Mouse (Mus musculus) cerebellum, adult 11-12 months (tissue): ENCODE measurements around the gene Pld4.

ENCODE experiments used
- DNase-seq: peaks from one replicate; pipeline ENCODE4 v3.0.0; 2022

Gene Pld4

GRCm38 (mm10) chr12:112760154-112760926 lies at the start of gene Pld4:
Pld4 (plus strand) TSS chr12:112760655.
- DNase-seq, result peak; percentile 1

DNA sequence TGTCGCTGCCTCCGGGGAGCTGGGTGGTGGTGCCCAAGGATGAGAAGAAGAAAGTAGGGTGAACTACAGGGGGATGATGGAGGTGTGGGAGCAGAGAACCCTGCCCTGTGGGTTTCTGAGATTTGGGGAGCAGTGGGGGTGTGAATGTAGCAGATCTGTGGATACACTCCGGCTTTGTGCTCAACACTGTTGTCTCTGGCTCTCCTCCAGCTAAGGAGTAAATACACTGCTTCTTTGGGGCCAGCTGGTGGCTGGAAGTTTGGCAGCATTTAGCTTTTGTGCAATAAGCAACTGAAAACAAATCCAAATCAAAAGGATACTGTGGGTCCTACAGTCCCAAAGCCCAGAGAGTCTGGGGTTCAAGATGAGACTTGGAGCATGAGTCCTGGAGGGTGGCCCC lies 46.5 kb upstream of the Pld4 start:
- no peak for DNase-seq

GRCm38 (mm10) chr12:112717140-112717539 lies 43.3 kb upstream of the Pld4 start:
- no peak for DNase-seq

DNA sequence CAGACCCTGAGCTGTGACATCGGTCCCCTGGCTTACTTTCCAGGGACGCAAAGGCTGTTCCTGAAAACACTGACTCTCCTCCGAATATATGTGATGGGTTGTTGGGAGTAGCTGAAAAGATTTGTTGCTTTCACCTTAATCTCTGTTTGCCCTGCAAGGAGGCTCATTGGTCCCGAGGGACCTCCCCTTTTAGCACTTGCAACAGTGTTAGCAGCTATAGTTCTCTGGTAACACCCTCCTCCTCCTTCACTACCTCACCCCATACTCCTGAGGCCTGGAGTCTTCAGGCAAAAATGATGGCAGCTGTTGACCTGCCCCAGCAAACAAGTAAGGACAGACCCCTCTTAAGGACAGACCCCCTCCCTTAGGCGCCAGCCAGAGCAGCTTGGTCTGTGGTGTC lies 41.5 kb upstream of the Pld4 start:
- DNase-seq, result no peak

GRCm38 (mm10) chr12:112720216-112720615 lies 40.2 kb upstream of the Pld4 start, which contains the start of gene Cep170b:
Cep170b (plus strand) TSS chr12:112720455.
- DNase-seq, result peak; percentile 30

- peak; percentile 62 for DNase-seq
Observed at GRCm38 (mm10) chr12:112720890-112721423, 39.5 kb upstream of the Pld4 start.

GRCm38 (mm10) chr12:112721424-112722239 lies 38.8 kb upstream of the Pld4 start:
- peak; percentile 76 for DNase-seq

GRCm38 (mm10) chr12:112722240-112723027 lies 38.0 kb upstream of the Pld4 start:
- DNase-seq, result peak; percentile 86

DNA sequence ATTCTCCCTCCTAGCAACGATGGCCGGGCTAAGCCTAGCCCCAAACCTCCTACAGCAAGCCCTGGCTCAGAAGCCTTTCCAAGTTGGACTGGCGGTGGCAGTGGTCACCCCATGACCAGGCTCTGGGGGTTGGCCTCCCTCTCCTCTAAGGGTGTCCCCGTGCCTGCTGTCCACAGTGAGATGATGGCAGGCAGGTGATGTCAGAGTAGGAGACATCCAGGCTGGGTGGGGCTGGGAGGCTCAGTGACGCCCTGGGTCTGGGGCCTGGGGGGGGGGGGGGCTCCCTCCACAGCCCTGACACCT lies 37.5 kb upstream of the Pld4 start:
- DNase-seq, result peak; percentile 72

DNA sequence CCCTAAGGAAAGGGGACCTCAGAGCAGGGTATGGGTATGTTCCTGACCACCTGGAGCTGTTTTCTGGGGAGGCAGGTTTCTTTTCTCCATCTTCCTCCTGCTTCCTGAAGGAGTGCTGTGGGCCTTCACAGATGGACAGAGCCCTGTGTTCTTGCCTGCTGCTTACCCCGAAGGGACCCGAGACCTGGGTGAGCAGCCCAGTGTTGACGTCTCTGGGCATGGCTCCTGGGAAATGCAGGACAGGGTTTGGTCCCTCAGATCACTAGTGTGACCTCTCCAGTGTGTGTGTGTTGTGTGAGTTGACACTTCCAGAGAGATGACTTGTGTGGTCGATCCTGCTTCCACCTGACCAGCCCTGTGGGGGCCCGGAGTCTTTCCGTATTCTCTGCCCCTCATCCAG lies 37.0 kb upstream of the Pld4 start:
- DNase-seq, result peak; percentile 56

- DNase-seq, result peak; percentile 79
Observed at GRCm38 (mm10) chr12:112724077-112724805, 36.2 kb upstream of the Pld4 start.

GRCm38 (mm10) chr12:112727801-112728200 lies 32.7 kb upstream of the Pld4 start:
- DNase-seq, result peak; percentile 38

- DNase-seq, result no peak
Observed at GRCm38 (mm10) chr12:112730808-112731207, 29.6 kb upstream of the Pld4 start.

DNA sequence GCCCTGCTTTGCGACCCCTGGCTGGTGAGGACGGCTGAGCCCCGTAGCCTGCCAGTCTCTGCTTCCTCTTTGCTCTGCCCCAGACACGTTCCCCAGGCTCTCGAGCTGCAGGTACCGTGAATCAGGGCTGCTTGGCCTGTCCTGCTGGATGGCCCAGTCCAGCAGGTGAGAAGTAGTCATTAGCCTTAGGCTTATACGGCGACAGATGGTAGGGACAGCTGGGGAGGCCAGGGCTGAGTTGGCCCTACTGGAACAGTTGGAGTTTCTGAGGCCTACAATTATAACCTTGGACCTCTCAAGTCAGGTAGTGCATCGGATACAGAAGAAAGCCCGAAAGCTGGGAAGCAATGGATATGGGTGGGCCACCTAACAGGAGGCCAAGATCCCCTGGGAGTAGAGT lies 27.9 kb upstream of the Pld4 start:
- peak; percentile 71 for DNase-seq

- peak; percentile 54 for DNase-seq
Observed at GRCm38 (mm10) chr12:112734108-112734820, 26.2 kb upstream of the Pld4 start.

GRCm38 (mm10) chr12:112734881-112735655 lies 25.4 kb upstream of the Pld4 start:
- DNase-seq, result peak; percentile 55

- peak; percentile 67 for DNase-seq
Observed at GRCm38 (mm10) chr12:112735896-112736635, 24.4 kb upstream of the Pld4 start.

GRCm38 (mm10) chr12:112736636-112736925 lies 23.9 kb upstream of the Pld4 start:
- DNase-seq, result no peak

GRCm38 (mm10) chr12:112737081-112737480 lies 23.4 kb upstream of the Pld4 start:
- DNase-seq, result peak; percentile 63

- peak; percentile 95 for DNase-seq
Observed at GRCm38 (mm10) chr12:112737761-112738160, 22.7 kb upstream of the Pld4 start.
